Mouse (Mus musculus): Measurements from ENCODE around the gene Wipi2.

GRCm38 (mm10) chr5:142692971-142693737, 65.7 kb downstream of the Wipi2 start:
- TF ChIP-seq CTCF (IDR thresholded peaks at IDR 0.05; ENCODE audit: extremely low read depth, insufficient read length, insufficient replicate concordance, low read depth, low read length): no peak
- TF ChIP-seq POLR2A (IDR thresholded peaks at IDR 0.05; ENCODE audit: low read depth, low read length): no peak

All from small intestine, adult 2 months (tissue).